Mouse (Mus musculus) frontal cortex, postnatal 36 days (tissue): ENCODE measurements at regions not wholly inside any gene's neighbourhood (a gene's known extent, or its start where the extent isn't known, plus 50 kb on each side); places are given as distances from the start of the nearest gene placed in this dataset.

Experiments used
- DNase-seq, 2 experiments: peaks; one replicate each; pipeline ENCODE4 v3.0.0; 2022; ENCODE audit warnings: low spot score in 2 of 2

GRCm38 (mm10) chr6:6291781-6292180 is 74.8 kb upstream of the Slc25a13 start:
- DNase-seq, result no peak

GRCm38 (mm10) chr6:6290427-6290826 is 73.5 kb upstream of the Slc25a13 start:
- DNase-seq, result no peak

GRCm38 (mm10) chr6:6289806-6290205 is 72.8 kb upstream of the Slc25a13 start:
- peak; percentile 30 to 40 for DNase-seq

DNA sequence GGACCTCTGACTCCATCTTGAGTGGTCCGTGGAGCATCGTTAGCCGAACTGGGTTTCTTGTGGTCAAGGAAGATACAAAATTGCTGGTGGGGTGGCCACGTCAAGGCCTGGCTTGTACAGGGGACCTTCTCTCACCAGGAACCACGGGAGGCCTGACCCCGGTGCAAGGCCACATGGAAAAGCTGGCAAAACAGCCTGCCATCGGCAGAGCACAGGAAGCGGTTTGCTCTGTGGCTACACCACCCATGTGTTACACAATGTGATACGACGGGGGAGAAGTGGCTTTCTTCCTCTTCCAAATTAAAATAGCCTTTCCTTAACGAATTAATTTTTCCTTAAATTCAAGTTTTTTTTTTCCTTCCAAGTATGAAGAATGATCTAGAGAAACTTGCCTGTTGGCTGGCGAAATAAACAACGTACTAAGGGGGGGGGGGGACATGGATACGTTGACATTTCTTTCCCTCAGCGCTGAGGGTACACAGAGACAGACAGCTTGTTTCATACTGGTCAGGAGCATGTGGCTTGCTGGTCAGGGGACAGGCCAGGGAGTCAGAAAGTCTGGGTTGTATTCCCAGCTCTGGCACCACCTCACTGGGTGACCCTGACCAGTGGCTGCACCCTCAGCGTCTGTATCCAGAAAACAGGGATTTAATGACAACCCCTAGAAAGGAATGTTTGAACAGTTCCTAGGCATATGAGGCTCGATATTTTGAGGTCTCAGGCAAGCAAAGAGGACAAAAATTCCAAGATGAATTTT is 64.0 kb upstream of the Slc25a13 start:
- DNase-seq, result no peak

GRCm38 (mm10) chr6:6279646-6280045 is 62.7 kb upstream of the Slc25a13 start:
- DNase-seq, result no peak

GRCm38 (mm10) chr6:6270545-6270944 is 53.6 kb upstream of the Slc25a13 start:
- no peak for DNase-seq
